Mouse (Mus musculus): ENCODE results near the gene Pou2f2.

DNA sequence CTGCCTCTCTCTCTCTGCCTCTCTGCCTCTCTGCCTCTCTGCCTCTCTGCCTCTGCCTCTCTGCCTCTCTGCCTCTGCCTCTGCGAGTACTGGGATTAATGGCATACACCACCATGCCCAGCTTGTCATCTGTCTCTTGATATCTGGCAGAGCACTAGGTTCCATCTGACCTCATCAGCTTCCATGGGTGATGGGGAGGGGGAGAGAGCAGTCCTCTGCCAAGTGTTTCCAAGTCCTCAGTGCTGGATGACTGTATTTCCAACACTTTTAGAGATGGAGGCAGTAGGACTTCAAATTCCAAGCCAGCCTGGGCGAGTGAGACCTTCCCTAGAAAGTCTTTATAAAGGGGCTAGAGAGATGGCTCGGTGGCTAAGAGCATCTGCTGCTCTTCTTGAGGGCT lies 42.0 kb downstream of the Pou2f2 start:
- TF ChIP-seq GATA1 (IDR thresholded peaks at IDR 0.05; ENCODE audit: borderline replicate concordance, low read length) (no peak), FLI1 (IDR thresholded peaks at IDR 0.05; ENCODE audit: low read length) (no peak)
